Mouse (Mus musculus): Measurements from ENCODE around the gene Tmem184b. TPM values are rescaled to one million over a fixed set of nuclear protein-coding genes. Genes with fewer than 3 reads are reported as not detected.

Tmem184b gene
- total RNA-seq, 2 experiments from 2014 or later, result 10.4 to 33.3 TPM

DNA sequence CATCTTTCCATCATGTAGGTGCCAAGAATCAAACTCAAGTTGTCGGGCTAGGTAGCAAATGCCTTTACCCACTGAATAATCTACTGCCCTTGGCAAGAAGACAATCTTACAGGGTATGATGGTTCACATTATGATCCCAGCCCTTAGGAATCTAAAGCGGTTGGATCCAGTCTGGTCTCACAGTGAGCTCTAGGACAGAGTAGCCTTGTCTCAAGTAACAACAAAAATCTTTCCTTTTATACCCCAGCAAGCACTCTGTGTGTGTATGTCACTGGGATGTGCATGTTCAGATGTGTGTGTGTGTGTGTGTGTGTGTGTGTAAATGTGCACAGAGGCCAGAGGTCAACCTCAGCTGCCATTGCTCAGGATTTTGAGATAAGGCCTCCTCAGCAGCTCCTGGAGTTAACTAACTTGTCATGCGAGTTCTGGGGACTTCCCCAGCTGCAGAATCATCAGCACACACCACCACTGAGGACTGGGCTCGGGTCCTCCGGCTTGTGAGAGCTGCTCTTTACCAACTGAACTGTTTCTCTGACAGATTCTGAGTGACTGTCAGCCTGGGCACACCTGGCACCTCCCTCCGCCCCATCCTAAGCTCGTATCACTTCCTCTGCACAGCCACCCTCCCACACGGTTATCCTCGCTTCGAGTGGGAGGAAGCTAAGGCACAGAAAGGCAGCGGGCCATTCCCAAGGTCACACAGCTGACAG lies 80.9 kb downstream of the Tmem184b start:
- ATAC-seq (ENCODE audit: poor library complexity, severe bottlenecking), result no peak

GRCm38 (mm10) chr15:79321733-79322190 lies 81.6 kb downstream of the Tmem184b start:
- ATAC-seq (ENCODE audit: poor library complexity, severe bottlenecking), result no peak

DNA sequence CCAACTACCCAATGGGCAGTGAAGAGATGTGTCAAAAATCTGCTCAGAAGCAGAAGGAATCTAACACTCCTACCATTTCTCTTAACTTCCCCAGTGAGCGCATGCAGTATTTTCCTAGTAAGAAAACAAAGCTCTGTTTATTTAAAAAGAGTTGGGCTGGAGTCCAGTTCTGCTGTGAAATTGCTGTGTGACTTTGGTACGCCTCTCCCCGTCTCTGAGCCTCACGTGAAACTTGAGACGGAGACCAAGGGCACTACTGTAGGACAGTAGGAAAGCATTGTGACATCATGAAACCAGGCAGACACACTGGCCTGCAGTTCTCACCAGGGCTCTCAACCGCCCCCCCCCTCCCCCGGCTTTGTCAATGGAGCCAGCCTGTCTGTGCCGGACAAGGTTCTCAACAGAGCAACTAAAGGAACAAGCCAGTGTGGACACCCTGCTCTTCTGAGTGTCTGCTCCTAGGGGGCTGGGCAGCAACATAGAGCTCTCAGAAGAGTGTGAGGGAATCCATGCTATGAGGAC lies 89.5 kb downstream of the Tmem184b start:
- no peak for ATAC-seq (ENCODE audit: poor library complexity, severe bottlenecking)

Other genes starting within 250 kb of the Tmem184b start
- gene Sox10, start 238.3 kb downstream of the Tmem184b start, total RNA-seq (2015), result not detected in 2 replicates
- not detected in 2 replicates for gene Sox10, start 238.3 kb downstream of the Tmem184b start, total RNA-seq (2017)
- gene Pick1, start 174.4 kb downstream of the Tmem184b start, total RNA-seq (2015), result 2.8 and 3.0 TPM in 2 replicates
- gene Pick1, start 174.4 kb downstream of the Tmem184b start, total RNA-seq (2017), result 4.5 and 5.1 TPM in 2 replicates
- gene Gm49486, start 174.2 kb downstream of the Tmem184b start, total RNA-seq (2015), result 0.16 and 0.20 TPM in 2 replicates
- not detected in 2 replicates for gene Gm49486, start 174.2 kb downstream of the Tmem184b start, total RNA-seq (2017)
- gene Slc16a8, start 148.8 kb downstream of the Tmem184b start, total RNA-seq (2015), result not detected in 2 replicates
- not detected in 2 replicates for gene Slc16a8, start 148.8 kb downstream of the Tmem184b start, total RNA-seq (2017)
- not detected in 2 replicates for gene Baiap2l2, start 118.0 kb downstream of the Tmem184b start, total RNA-seq (2015)
- not detected in 2 replicates for gene Baiap2l2, start 118.0 kb downstream of the Tmem184b start, total RNA-seq (2017)
- 1.3 and 2.7 TPM in 2 replicates for gene Pla2g6, start 75.2 kb downstream of the Tmem184b start, total RNA-seq (2015)
- gene Pla2g6, start 75.2 kb downstream of the Tmem184b start, total RNA-seq (2017), result 1.4 TPM in 2 replicates
- 1.7 and 5.4 TPM in 2 replicates for gene Maff, start 56.9 kb downstream of the Tmem184b start, total RNA-seq (2015)
- gene Maff, start 56.9 kb downstream of the Tmem184b start, total RNA-seq (2017), result 1.4 and 2.7 TPM in 2 replicates
- gene Csnk1e, start 52.0 kb upstream of the Tmem184b start, total RNA-seq (2015), result 33.3 and 39.4 TPM in 2 replicates
- gene Csnk1e, start 52.0 kb upstream of the Tmem184b start, total RNA-seq (2017), result 29.3 and 32.0 TPM in 2 replicates
- gene Kcnj4, start 101.7 kb upstream of the Tmem184b start, total RNA-seq (2015), result not detected in 2 replicates
- gene Kcnj4, start 101.7 kb upstream of the Tmem184b start, total RNA-seq (2017), result not detected in 2 replicates
- gene Kdelr3, start 112.8 kb upstream of the Tmem184b start, total RNA-seq (2015), result not detected in 2 replicates
- gene Kdelr3, start 112.8 kb upstream of the Tmem184b start, total RNA-seq (2017), result not detected in 2 replicates
- gene Ddx17, start 143.2 kb upstream of the Tmem184b start, total RNA-seq (2015), result 108 TPM in 2 replicates
- gene Ddx17, start 143.2 kb upstream of the Tmem184b start, total RNA-seq (2017), result 146 and 163 TPM in 2 replicates
- gene Dmc1, start 201.5 kb upstream of the Tmem184b start, total RNA-seq (2015), result 3.7 and 7.0 TPM in 2 replicates
- 5.1 and 5.3 TPM in 2 replicates for gene Dmc1, start 201.5 kb upstream of the Tmem184b start, total RNA-seq (2017)